Mouse (Mus musculus) neural tube, embryonic 11.5 days (tissue): ENCODE measurements around the gene Pdzd2. TPM values are rescaled to one million over a fixed set of nuclear protein-coding genes. Genes with fewer than 3 reads are reported as not detected.
"Not testable (repeated sequence)": the region's sequence is repeated elsewhere in the genome, so short reads cannot be mapped to it uniquely, and the experiment has no call there.

Experiments
- ATAC-seq: fragments of 200-750 bp; cut with Nextera tagmentation; 2 replicates; pipeline ENCODE4 v1.8.0; 2017; ENCODE audit warnings: moderate number of reproducible peaks, mild to moderate bottlenecking, moderate TSS enrichment, moderate library complexity; ENCODE audit not compliant: insufficient read depth, low FRiP score, low TSS enrichment
- DNase-seq: peaks from one replicate; pipeline ENCODE4 v3.0.0-alpha.2; 2015; ENCODE audit warnings: low spot score
- H3K27ac ChIP-seq: fragments of 300-500 bp; sonication (generic); 2 replicates; pipeline ENCODE4 v1.5.1; 2014; ENCODE audit warnings: low read depth, mild to moderate bottlenecking, low read length
- H3K27me3 ChIP-seq: fragments of 300-500 bp; sonication (generic); 2 replicates; pipeline ENCODE4 v1.6.1; 2014; ENCODE audit warnings: mild to moderate bottlenecking, low read length, mixed read lengths; ENCODE audit not compliant: control insufficient read depth, insufficient read depth
- H3K36me3 ChIP-seq: fragments of 300-500 bp; sonication (generic); 2 replicates; pipeline ENCODE4 v1.6.1; 2014; ENCODE audit warnings: mild to moderate bottlenecking, low read length, moderate library complexity, mixed read lengths; ENCODE audit not compliant: control insufficient read depth, insufficient read depth
- H3K4me1 ChIP-seq: fragments of 300-500 bp; sonication (generic); 2 replicates; pipeline ENCODE4 v1.6.1; 2014; ENCODE audit warnings: low read length, mixed read lengths; ENCODE audit not compliant: control insufficient read depth, insufficient read depth
- H3K4me2 ChIP-seq: fragments of 300-500 bp; sonication (generic); 2 replicates; pipeline ENCODE4 v1.6.1; 2014; ENCODE audit warnings: low read depth, mild to moderate bottlenecking, moderate library complexity
- H3K4me3 ChIP-seq: fragments of 300-500 bp; sonication (generic); 2 replicates; pipeline ENCODE4 v1.5.1; 2014; ENCODE audit warnings: low read depth, low read length
- H3K9ac ChIP-seq: fragments of 300-500 bp; sonication (generic); 2 replicates; pipeline ENCODE4 v1.6.1; 2014; ENCODE audit warnings: mild to moderate bottlenecking, low read length
- H3K9me3 ChIP-seq: fragments of 300-500 bp; sonication (generic); 2 replicates; pipeline ENCODE4 v1.6.1; 2016; ENCODE audit warnings: low read length; ENCODE audit not compliant: control insufficient read depth
- WGBS: fragments of 180-500 bp; shearing (Covaris S2); extraction: QIAGEN DNeasy Blood & Tissue Kit; methylation state at CpG from one replicate; pipeline ENCODE4 v1.1.7; 2014; 5-methylcytosine and 5-hydroxymethylcytosine counted together
- polyA plus RNA-seq: library from polyadenylated mRNA; unstranded; fragments of >200 nt; fragmentation: Nextera tagmentation; extraction: Ambion mirVana; gene quantifications from 2 replicates; pipeline ENCODE4 v1.2.1, GENCODE M21; 2014

Pdzd2 gene
- polyA plus RNA-seq, 1 experiment from 2014 or later = 4.8 TPM

DNA sequence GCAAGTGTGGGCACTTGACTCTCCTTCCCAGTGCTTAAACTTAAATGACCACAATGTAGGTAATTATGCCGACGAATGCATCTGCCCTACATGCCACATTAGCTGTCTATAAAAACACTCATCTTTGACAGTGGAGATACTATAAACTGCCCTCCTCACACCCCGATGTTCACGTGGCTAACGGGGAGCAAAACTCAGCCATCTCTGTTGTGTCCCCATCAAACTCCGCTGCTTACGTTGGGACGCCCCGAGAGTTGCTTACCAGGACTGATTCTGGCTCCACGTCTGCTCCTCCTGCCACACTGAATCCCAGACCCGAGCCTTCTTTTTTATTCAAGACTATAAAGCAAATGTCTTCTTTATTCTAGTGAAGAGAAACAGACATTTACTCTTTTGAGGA is 371.4 kb downstream of the Pdzd2 start:
- Histone ChIP-seq H3K36me3 (no peaks in the 10 kb centered on the region), H3K4me1 (peaks cover 14% of the 10 kb centered on the region), H3K9ac (no peak overlapping the region), H3K27ac (no peak overlapping the region), H3K4me2 (no peak overlapping the region), H3K27me3 (no peaks in the 10 kb centered on the region), H3K4me3 (no peak overlapping the region), H3K9me3 (no peaks in the 10 kb centered on the region)
- ATAC-seq = no peak
- DNase-seq = no peak
- 75% methylated on average over 11 of the region's 11 CpGs for WGBS

DNA sequence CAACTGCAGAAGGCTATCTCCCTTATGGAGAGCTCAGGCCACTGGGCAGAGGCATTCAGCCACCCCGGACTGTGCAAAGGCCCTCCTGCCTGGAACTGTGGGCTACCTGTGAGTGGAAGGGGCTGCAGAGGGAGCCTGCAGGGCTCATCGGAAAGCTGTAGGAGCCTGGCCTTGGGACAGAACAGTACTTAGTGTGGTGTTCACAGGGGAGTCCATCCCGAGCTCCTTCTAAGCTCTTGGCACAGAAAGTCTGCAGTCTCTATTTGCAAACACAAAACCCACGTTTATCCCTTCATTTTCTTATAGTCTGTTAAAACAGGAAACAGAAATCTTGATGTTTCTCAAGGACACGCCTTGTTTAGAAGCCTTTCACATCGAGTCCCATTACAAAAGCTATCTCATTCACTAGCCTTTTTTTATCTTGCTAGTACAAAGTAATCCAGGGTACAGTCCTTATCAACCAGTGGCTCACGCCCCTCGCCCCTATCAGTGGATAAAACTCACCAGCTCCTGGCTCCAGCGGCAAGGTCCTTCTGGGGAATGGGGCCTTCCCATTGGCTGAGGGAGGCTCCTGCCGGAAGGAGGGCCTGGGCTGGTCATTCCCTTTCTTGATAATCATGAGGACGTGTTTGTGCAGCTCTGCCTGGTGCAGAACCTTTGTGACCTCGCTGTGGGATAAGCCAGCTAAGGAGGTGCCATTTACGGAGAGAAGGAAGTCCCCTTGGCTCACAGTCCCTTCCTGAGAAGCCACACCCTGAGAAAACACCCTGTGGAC is 372.2 kb downstream of the Pdzd2 start:
- Histone ChIP-seq H3K27ac (no peak overlapping the region), H3K4me3 (no peak overlapping the region), H3K4me1 (peaks cover 14% of the 10 kb centered on the region), H3K36me3 (no peaks in the 10 kb centered on the region), H3K4me2 (no peak overlapping the region), H3K27me3 (no peaks in the 10 kb centered on the region), H3K9ac (no peak overlapping the region), H3K9me3 (no peaks in the 10 kb centered on the region)
- 64% methylated on average over 13 of the region's 13 CpGs for WGBS
- DNase-seq = no peak
- ATAC-seq = no peak

DNA sequence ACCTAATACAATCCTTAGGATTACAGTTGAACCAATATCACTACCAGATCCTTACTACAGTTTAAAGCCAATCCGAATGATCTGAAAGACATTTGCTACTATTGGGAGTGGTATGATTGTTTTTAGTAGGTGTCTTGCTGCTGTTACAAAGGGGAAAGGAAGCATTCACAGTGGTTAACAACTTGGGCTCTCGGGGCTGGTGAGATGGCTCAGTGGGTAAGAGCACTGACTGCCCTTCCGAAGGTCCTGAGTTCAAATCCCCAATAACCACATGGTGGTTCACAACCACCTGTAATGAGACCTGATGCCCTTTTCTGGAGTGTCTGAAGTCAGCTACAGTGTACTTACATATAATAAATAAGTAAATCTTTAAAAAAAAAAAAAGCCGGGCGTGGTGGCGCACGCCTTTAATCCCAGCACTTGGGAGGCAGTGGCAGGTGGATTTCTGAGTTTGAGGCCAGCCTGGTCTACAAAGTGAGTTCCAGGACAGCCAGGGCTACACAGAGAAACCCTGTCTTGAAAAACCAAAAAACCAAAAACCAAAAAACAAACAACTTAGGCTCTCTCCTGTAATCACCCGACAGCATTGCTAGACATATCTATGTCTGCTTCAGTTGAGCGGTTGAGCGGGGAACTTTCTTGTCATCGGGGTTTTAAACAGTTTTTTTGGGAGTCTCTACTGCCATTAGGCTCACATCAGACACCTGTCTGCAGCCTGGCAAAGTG is 373.0 kb downstream of the Pdzd2 start:
- DNase-seq = not testable (repeated sequence)

DNA sequence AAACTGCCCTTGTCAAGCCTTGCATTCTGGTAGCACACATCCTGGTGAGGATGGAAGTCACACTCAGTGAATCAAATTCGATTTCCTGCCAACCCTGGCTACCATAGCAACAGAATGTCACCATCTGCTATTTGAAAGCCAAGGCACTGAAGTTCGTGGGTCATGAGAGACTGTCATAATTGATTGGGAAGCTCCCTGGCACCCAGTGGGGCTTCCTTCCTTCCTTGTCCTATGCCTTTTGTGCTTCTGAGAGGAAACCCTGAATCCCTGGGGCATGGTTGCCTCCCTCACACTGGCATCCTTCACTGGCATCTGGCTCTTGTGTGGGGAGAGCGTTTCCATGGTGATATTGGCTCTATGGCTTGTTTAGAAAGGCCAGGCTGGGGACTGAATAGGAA is 373.7 kb downstream of the Pdzd2 start:
- ATAC-seq = peak; percentile 88
- no peak overlapping the region for H3K4me2 ChIP-seq
- no peaks in the 10 kb centered on the region for H3K36me3 ChIP-seq

More for the DNA sequence above, 373.0 kb downstream of the Pdzd2 start:
- not testable (repeated sequence) for ATAC-seq, H3K9me3 ChIP-seq, H3K4me3 ChIP-seq, H3K27me3 ChIP-seq, H3K27ac ChIP-seq, H3K9ac ChIP-seq, H3K36me3 ChIP-seq, H3K4me2 ChIP-seq
- WGBS = 88% methylated on average over 11 of the region's 11 CpGs
- H3K4me1 ChIP-seq = peaks cover 14% of the 10 kb centered on the region

DNA sequence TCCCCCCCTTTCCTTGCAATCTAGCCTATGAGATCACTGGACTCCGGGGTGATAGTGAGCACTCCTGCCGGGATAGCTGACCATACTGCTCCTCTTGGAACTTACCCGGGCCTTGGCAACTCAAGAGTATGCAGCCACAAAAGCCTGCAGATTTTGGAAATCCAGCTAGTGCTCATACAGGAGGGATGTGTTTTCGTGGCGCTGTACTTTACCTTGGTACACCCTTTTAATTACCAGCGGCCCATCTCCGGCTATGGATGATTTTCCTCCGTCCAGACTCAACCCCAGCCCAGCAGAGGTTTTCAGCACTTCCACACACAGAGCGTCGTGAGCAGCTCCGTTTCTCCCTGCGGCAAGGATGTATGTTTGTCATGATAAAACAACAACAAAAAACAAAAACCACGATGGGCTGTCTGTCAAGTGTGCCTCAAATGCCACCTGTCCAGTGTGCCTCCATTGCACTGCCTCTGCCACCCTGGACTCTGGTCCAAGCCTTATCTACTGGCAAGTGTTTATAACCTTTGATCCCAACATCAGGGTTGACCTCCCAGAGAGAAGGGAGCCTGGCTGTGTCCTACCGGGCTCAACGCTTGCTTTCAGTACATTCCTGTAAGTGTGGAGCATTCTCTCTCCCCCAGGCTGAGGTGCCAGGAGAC is 374.2 kb downstream of the Pdzd2 start:
- no peak for DNase-seq
- no peaks in the 10 kb centered on the region for H3K9me3 ChIP-seq

More for the DNA sequence above, 373.7 kb downstream of the Pdzd2 start:
- DNase-seq = peak; percentile 76
- no peaks in the 10 kb centered on the region for H3K27me3 ChIP-seq
- H3K9me3 ChIP-seq = no peaks in the 10 kb centered on the region
- no peak overlapping the region for H3K9ac ChIP-seq
- peaks cover 14% of the 10 kb centered on the region for H3K4me1 ChIP-seq
- 32% methylated on average over 3 of the region's 3 CpGs for WGBS
- H3K4me3 ChIP-seq = no peak overlapping the region
- 0 out of 2 replicates have a peak overlapping the region, but pooled peaks have one; percentile 31 for H3K27ac ChIP-seq

DNA sequence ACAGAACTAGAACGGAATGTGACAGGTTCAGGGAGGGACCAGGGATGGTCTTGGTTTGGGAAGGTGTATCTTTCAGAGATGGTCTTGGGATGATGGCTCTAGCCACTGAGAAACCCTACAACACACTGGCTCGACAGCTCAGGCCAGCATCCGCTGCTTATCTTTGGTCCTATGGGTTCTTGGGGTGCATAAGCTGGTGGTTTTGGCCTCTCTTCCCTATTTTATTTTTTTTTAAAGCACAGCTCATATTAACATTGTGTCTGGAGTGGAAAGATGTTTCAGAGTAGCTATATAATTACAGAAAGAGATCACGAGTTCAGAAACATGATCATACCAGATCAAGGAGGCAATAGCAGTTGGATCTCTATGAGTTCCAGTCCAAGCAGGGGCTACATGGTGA is 375.6 kb downstream of the Pdzd2 start:
- H3K4me1 ChIP-seq = peaks cover 14% of the 10 kb centered on the region
- no peak overlapping the region for H3K4me2 ChIP-seq
- H3K27me3 ChIP-seq = no peaks in the 10 kb centered on the region
- H3K9me3 ChIP-seq = no peaks in the 10 kb centered on the region
- no peak overlapping the region for H3K4me3 ChIP-seq
- no peak overlapping the region for H3K27ac ChIP-seq
- ATAC-seq (no peak), DNase-seq (no peak)
- WGBS = 89% methylated on average over 4 of the region's 4 CpGs
- H3K36me3 ChIP-seq = no peaks in the 10 kb centered on the region
- no peak overlapping the region for H3K9ac ChIP-seq

More for the DNA sequence above, 374.2 kb downstream of the Pdzd2 start:
- no peaks in the 10 kb centered on the region for H3K36me3 ChIP-seq
- H3K4me1 ChIP-seq = peaks cover 14% of the 10 kb centered on the region
- H3K27ac ChIP-seq = 0 out of 2 replicates have a peak overlapping the region, but pooled peaks have one; percentile 31
- peak; percentile 10; the same call in 1 of the 2 replicates for ATAC-seq
- H3K4me2 ChIP-seq = no peak overlapping the region
- no peak overlapping the region for H3K9ac ChIP-seq
- H3K4me3 ChIP-seq = no peak overlapping the region
- H3K27me3 ChIP-seq = no peaks in the 10 kb centered on the region
- 82% methylated on average over 15 of the region's 15 CpGs for WGBS

DNA sequence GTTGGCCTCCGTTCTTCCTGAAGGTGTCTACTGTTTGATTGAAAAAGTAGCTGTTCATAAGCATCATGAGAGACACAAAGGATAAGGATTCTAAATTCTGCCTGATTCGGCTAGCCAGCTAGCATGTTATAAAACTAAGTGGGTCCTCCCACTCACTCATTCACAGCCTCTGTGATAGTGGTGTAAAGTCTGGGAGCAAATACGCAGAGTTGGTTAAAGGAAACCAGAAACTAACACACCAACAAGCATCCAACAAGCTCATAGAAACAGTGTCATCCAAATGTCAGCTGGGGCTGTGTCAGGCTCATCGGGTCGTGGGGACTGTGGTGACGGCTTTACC is 377.1 kb downstream of the Pdzd2 start:
- ATAC-seq (no peak), DNase-seq (no peak)
- 82% methylated on average over 6 of the region's 6 CpGs for WGBS
- no peaks in the 10 kb centered on the region for H3K36me3 ChIP-seq
- H3K27ac ChIP-seq = no peak overlapping the region
- no peak overlapping the region for H3K4me2 ChIP-seq
- no peaks in the 10 kb centered on the region for H3K27me3 ChIP-seq
- H3K4me1 ChIP-seq = peaks cover 12% of the 10 kb centered on the region
- no peak overlapping the region for H3K4me3 ChIP-seq
- no peak overlapping the region for H3K9ac ChIP-seq
- H3K9me3 ChIP-seq = no peaks in the 10 kb centered on the region

DNA sequence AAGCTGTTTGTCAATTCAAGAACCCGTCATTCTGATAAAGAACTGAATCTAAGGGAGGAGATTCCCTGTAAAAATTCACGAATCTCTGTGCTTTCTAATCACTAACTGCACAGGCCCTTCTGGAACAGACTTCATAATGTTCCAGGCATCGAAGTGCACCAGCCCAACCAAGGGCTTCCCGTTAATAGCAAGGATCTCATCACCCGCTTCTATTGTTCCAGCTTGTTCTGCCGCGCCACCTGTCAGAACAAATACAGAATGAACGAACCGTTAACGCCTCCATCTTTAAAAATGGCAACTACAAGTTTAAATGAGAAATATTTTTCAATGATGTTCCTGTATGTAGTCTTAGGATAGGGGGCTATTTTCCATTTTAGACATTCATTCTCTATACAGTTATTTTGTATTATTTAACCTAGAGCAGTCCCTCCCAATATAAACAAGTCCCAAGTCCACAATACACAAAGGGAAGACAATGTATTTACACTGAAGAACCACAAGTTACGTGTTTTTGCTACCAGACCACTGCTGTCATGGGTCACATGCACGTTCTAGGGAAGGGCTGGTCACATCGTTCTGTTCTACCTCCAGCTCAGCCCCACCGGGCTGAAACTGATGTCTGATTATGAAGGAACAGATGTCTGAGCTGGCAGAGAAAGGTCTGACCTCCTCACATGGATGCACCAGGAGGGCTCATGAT is 377.6 kb downstream of the Pdzd2 start:
- WGBS = 92% methylated on average over 14 of the region's 14 CpGs

More for the DNA sequence above, 377.6 kb downstream of the Pdzd2 start:
- no peak overlapping the region for H3K27ac ChIP-seq
- no peak overlapping the region for H3K4me3 ChIP-seq
- H3K4me2 ChIP-seq = no peak overlapping the region
- H3K4me1 ChIP-seq = peaks cover 12% of the 10 kb centered on the region
- H3K36me3 ChIP-seq = no peaks in the 10 kb centered on the region
- no peak for DNase-seq
- no peaks in the 10 kb centered on the region for H3K27me3 ChIP-seq
- no peaks in the 10 kb centered on the region for H3K9me3 ChIP-seq
- no peak for ATAC-seq
- H3K9ac ChIP-seq = no peak overlapping the region
